Mouse (Mus musculus): ENCODE results near the gene Nln. TPM values are rescaled to one million over a fixed set of nuclear protein-coding genes. Genes with fewer than 3 reads are reported as not detected.
A peak's percentile ranks its signal among the peaks of the same experiment; 100 is the strongest.

The Nln gene
- polyA plus RNA-seq, 1 experiment from 2014 or later = 26.0 TPM

- ATAC-seq (ENCODE audit: low FRiP score, low read depth) = peak; percentile 74; the same call in 1 of the 2 replicates
These were observed 71.1 kb downstream of the Nln start for GRCm38 (mm10) chr13:104038358-104038757.

DNA sequence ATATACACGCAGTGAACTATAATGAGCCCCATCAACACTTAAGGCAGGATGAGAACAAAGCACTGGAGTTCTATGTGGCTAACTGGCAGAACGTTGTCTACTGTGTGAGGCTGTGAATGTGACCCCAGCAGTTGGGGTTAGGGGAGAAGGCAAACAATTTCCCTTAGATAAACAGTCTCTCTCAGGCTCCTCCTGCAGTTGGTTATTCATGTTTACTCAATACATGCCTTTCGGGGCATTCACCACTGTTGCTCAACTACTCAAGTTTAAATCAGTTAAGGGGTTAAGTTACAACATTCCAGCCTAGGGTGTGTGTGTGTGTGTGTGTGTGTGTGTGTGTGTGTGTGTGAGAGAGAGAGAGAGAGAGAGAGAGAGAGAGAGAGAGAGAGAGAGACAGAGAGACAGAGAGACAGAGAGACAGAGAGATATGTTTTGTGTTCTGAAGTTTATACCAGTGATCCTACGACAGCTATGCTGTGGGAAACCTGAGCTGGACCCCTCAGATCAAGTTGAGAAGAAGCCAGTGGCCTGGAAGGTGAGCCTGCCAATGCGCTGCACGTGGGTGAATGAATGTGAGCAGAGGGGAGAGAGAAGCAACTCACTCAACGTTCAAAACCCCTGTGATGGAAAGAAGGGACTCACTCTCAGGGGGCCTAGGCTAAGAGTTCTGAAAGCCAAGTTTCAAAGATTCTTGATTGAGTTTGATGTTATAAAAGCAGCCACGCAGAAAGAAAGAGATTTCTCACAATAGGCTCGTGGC lies 71.7 kb downstream of the Nln start:
- H3K4me3 ChIP-seq = no peak overlapping the region
- H3K9ac ChIP-seq = no peak overlapping the region
- H3K9me3 ChIP-seq = no peaks in the 10 kb centered on the region
- WGBS = 75% methylated on average over 9 of the region's 9 CpGs
- H3K4me1 ChIP-seq = peaks cover 4% of the 10 kb centered on the region; the same call in 1 of the 2 replicates
- H3K4me2 ChIP-seq (replicated peaks) = no peak overlapping the region
- H3K27me3 ChIP-seq (replicated peaks) = no peaks in the 10 kb centered on the region
- H3K36me3 ChIP-seq = no peaks in the 10 kb centered on the region
- no peak for ATAC-seq (ENCODE audit: low FRiP score, low read depth)
- H3K27ac ChIP-seq = no peak overlapping the region

More at GRCm38 (mm10) chr13:104038358-104038757, 71.1 kb downstream of the Nln start:
- H3K9ac ChIP-seq = no peak overlapping the region
- no peaks in the 10 kb centered on the region for H3K27me3 ChIP-seq (replicated peaks)
- no peaks in the 10 kb centered on the region; the same call in 1 of the 2 replicates for H3K4me1 ChIP-seq
- H3K4me3 ChIP-seq = no peak overlapping the region
- no peaks in the 10 kb centered on the region for H3K36me3 ChIP-seq
- H3K9me3 ChIP-seq = no peaks in the 10 kb centered on the region
- H3K4me2 ChIP-seq (replicated peaks) = no peak overlapping the region
- H3K27ac ChIP-seq = no peak overlapping the region
- WGBS = 71% methylated on average over 7 of the region's 7 CpGs

DNA sequence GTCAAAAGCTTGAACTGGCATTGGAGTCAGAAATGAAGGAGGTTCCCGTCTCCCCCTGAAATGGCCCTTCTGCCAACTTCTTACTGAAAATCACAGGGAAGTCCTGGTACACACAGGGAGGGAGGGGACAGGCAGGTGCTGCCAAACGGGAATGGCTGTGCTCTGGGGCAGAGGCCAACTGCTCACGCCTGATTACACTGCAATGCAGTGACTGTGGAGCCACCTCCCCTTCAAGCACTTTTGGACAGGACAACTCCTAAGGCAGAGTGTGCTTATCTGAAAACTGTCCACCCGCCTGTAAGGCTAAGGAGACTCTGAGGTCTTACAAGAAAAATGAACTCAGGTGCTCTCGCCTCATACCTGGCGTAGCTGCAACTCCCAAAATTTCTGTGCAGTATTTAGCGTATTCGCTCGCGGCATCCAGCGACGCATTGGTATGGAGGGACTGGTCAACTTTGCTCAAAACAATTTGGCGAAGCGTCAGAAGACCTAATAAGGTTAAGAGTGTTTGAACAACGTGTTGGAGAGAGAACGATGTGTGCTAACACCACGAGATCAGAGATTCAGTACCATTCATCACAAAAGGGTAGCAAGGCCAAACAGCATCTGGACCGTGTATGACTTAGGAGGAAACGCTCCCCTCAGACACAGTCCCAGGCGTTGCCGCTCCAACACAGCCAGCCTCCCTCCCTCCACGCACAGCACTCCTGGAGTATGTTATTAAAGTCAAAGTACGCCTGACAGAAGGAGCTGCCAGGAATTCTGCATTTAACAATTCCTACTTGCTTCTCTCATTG lies 72.7 kb downstream of the Nln start:
- no peak overlapping the region for H3K4me2 ChIP-seq (replicated peaks)
- 81% methylated on average over 23 of the region's 23 CpGs for WGBS
- H3K27ac ChIP-seq = no peak overlapping the region
- no peak overlapping the region for H3K9ac ChIP-seq
- H3K27me3 ChIP-seq (replicated peaks) = no peaks in the 10 kb centered on the region
- no peak for ATAC-seq (ENCODE audit: low FRiP score, low read depth)
- H3K4me1 ChIP-seq = peaks cover 9% of the 10 kb centered on the region; the same call in 1 of the 2 replicates
- H3K4me3 ChIP-seq = no peak overlapping the region
- no peaks in the 10 kb centered on the region for H3K9me3 ChIP-seq
- no peaks in the 10 kb centered on the region for H3K36me3 ChIP-seq

DNA sequence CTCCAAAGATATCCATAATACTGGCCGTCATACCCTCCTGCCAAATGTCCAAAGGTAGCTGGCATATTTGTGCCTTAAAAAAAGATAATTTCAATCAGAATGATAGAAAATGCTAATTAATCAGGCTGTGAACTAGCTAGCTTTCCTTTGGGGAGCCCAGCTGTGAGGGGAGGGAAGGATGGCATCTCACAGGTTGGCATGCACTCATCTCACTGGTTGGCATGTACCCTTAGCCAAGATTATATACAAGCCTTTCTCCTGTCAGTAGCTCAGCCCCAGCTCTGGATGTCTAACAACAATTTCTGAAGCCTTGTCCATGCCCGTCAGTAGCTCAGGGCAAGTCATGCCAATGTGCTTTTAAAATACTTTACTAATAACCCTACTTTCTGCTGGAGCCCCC lies 73.8 kb downstream of the Nln start:
- no peaks in the 10 kb centered on the region for H3K27me3 ChIP-seq (replicated peaks)
- no peak overlapping the region for H3K9ac ChIP-seq
- H3K4me2 ChIP-seq (replicated peaks) = no peak overlapping the region
- H3K4me3 ChIP-seq = no peak overlapping the region
- ATAC-seq (ENCODE audit: low FRiP score, low read depth) = no peak
- no peaks in the 10 kb centered on the region for H3K9me3 ChIP-seq
- peaks cover 10% of the 10 kb centered on the region; the same call in 1 of the 2 replicates for H3K4me1 ChIP-seq
- WGBS = 94% methylated on average over 2 of the region's 2 CpGs
- H3K36me3 ChIP-seq = no peaks in the 10 kb centered on the region
- no peak overlapping the region for H3K27ac ChIP-seq

- no peaks in the 10 kb centered on the region for H3K27me3 ChIP-seq (replicated peaks)
- H3K36me3 ChIP-seq = no peaks in the 10 kb centered on the region
- no peak overlapping the region for H3K27ac ChIP-seq
- no peak for ATAC-seq (ENCODE audit: low FRiP score, low read depth)
- no peak overlapping the region for H3K4me3 ChIP-seq
- no peak overlapping the region for H3K4me2 ChIP-seq (replicated peaks)
- no peaks in the 10 kb centered on the region for H3K9me3 ChIP-seq
- no peak overlapping the region for H3K9ac ChIP-seq
- H3K4me1 ChIP-seq = peaks cover 10% of the 10 kb centered on the region; the same call in 1 of the 2 replicates
- 78% methylated on average over 6 of the region's 6 CpGs for WGBS
These were observed 74.6 kb downstream of the Nln start for GRCm38 (mm10) chr13:104034854-104035253.

- no peaks in the 10 kb centered on the region for H3K9me3 ChIP-seq
- WGBS = 62% methylated on average over 3 of the region's 3 CpGs
- no peak overlapping the region for H3K4me3 ChIP-seq
- H3K9ac ChIP-seq = no peak overlapping the region
- no peak overlapping the region for H3K27ac ChIP-seq
- ATAC-seq (ENCODE audit: low FRiP score, low read depth) = no peak
- H3K4me1 ChIP-seq = 0 out of 2 replicates have a peak, but pooled peaks cover 10% of the 10 kb centered on the region
- H3K27me3 ChIP-seq (replicated peaks) = no peaks in the 10 kb centered on the region
- no peaks in the 10 kb centered on the region for H3K36me3 ChIP-seq
- H3K4me2 ChIP-seq (replicated peaks) = no peak overlapping the region
These were observed 76.7 kb downstream of the Nln start for GRCm38 (mm10) chr13:104032620-104033133.

GRCm38 (mm10) chr13:104031821-104032331 lies 77.5 kb downstream of the Nln start:
- no peak overlapping the region for H3K4me3 ChIP-seq
- no peak overlapping the region for H3K27ac ChIP-seq
- no peaks in the 10 kb centered on the region for H3K36me3 ChIP-seq
- no peaks in the 10 kb centered on the region for H3K9me3 ChIP-seq
- no peak overlapping the region for H3K9ac ChIP-seq
- H3K4me1 ChIP-seq = 0 out of 2 replicates have a peak, but pooled peaks cover 10% of the 10 kb centered on the region
- ATAC-seq (ENCODE audit: low FRiP score, low read depth) = peak; percentile 65
- WGBS = 67% methylated on average over 12 of the region's 12 CpGs
- H3K4me2 ChIP-seq (replicated peaks) = no peak overlapping the region
- no peaks in the 10 kb centered on the region; the same call in 1 of the 2 replicates for H3K27me3 ChIP-seq (replicated peaks)

DNA sequence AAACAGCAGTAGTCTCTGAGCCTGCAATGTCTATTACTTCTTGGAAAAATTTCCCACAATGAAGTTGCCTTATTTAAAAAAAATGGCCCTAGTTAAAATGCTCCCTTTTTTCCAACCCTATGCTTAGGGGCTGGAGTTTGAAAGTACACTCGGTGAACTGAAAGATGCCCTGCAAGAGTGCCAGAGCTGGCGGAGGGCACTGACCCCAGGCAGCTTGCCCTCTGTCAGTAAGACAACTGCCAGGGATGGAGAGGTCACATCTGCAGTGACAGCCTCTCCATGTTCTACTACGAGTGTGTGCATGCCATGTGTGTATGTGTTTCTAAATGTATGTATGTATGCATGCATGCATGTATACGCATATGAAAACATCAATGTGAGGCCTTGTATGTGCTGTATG lies 78.5 kb downstream of the Nln start:
- 90% methylated on average over 4 of the region's 4 CpGs for WGBS
- no peak overlapping the region for H3K4me3 ChIP-seq
- H3K9ac ChIP-seq = no peak overlapping the region
- no peaks in the 10 kb centered on the region for H3K36me3 ChIP-seq
- H3K27me3 ChIP-seq (replicated peaks) = peaks cover 3% of the 10 kb centered on the region; the same call in 1 of the 2 replicates
- 0 out of 2 replicates have a peak, but pooled peaks cover 10% of the 10 kb centered on the region for H3K4me1 ChIP-seq
- no peaks in the 10 kb centered on the region for H3K9me3 ChIP-seq
- no peak overlapping the region for H3K4me2 ChIP-seq (replicated peaks)
- no peak for ATAC-seq (ENCODE audit: low FRiP score, low read depth)
- no peak overlapping the region for H3K27ac ChIP-seq

DNA sequence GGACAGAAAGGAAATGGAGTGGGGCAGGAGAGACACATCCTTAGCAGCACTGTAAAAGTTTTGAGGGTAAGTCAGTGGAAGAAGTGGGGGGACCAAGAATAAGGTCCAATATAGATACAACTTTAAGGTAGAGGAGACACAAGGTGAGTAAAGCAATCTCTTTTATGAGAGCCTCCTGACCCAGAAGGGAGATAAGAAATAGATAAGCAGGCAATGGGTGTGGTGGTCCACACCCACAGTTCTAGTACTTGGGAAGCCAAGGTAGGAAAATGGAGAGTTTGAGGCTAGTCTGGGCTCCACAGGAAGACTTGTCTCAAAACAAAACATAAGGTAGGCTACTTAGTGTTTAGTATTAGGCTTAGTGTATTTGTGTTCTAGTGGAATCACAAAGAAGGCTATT lies 79.9 kb downstream of the Nln start:
- H3K4me3 ChIP-seq = no peak overlapping the region
- 0 out of 2 replicates have a peak, but pooled peaks cover 12% of the 10 kb centered on the region for H3K4me1 ChIP-seq
- H3K9me3 ChIP-seq = no peaks in the 10 kb centered on the region

GRCm38 (mm10) chr13:104029089-104029488 lies 80.3 kb downstream of the Nln start:
- Histone ChIP-seq H3K9ac (no peak overlapping the region), H3K4me1 (0 out of 2 replicates have a peak, but pooled peaks cover 12% of the 10 kb centered on the region), H3K27ac (no peak overlapping the region), H3K9me3 (no peaks in the 10 kb centered on the region), H3K36me3 (no peaks in the 10 kb centered on the region), H3K4me3 (no peak overlapping the region), H3K4me2 (replicated peaks) (no peak overlapping the region), H3K27me3 (replicated peaks) (peaks cover 3% of the 10 kb centered on the region; the same call in 1 of the 2 replicates)
- ATAC-seq (ENCODE audit: low FRiP score, low read depth) = no peak
- WGBS = 88% methylated on average over 5 of the region's 5 CpGs

More for the DNA sequence above, 79.9 kb downstream of the Nln start:
- Histone ChIP-seq H3K4me2 (replicated peaks) (no peak overlapping the region), H3K27me3 (replicated peaks) (peaks cover 3% of the 10 kb centered on the region; the same call in 1 of the 2 replicates), H3K9ac (no peak overlapping the region), H3K36me3 (no peaks in the 10 kb centered on the region), H3K27ac (no peak overlapping the region)
- no peak for ATAC-seq (ENCODE audit: low FRiP score, low read depth)

- Histone ChIP-seq H3K9ac (no peak overlapping the region), H3K4me3 (no peak overlapping the region), H3K36me3 (no peaks in the 10 kb centered on the region), H3K4me1 (0 out of 2 replicates have a peak, but pooled peaks cover 5% of the 10 kb centered on the region), H3K4me2 (replicated peaks) (no peak overlapping the region), H3K27me3 (replicated peaks) (peaks cover 9% of the 10 kb centered on the region; the same call in 1 of the 2 replicates), H3K27ac (no peak overlapping the region), H3K9me3 (no peaks in the 10 kb centered on the region)
- ATAC-seq (ENCODE audit: low FRiP score, low read depth) = no peak
- 90% methylated on average over 3 of the region's 3 CpGs for WGBS
These were observed 82.9 kb downstream of the Nln start for GRCm38 (mm10) chr13:104026525-104026924.

- ATAC-seq (ENCODE audit: low FRiP score, low read depth) = no peak
- Histone ChIP-seq H3K9me3 (no peaks in the 10 kb centered on the region), H3K4me2 (replicated peaks) (no peak overlapping the region), H3K9ac (no peak overlapping the region), H3K4me1 (0 out of 2 replicates have a peak, but pooled peaks cover 5% of the 10 kb centered on the region), H3K27me3 (replicated peaks) (peaks cover 11% of the 10 kb centered on the region; the same call in 1 of the 2 replicates), H3K36me3 (no peaks in the 10 kb centered on the region), H3K27ac (no peak overlapping the region), H3K4me3 (no peak overlapping the region)
- 80% methylated on average over 6 of the region's 6 CpGs for WGBS
These were observed 83.8 kb downstream of the Nln start for GRCm38 (mm10) chr13:104025710-104025995.
